Mouse (Mus musculus) lung, postnatal 0 days (tissue): Measurements from ENCODE around the gene Tdrd3. TPM values are rescaled to one million over a fixed set of nuclear protein-coding genes. Genes with fewer than 3 reads are reported as not detected.

Experiments used
- ATAC-seq: fragments of 200-750 bp; cut with Nextera tagmentation; 2 replicates; pipeline ENCODE4 v1.8.0; 2017; ENCODE audit warnings: moderate library complexity
- DNase-seq: peaks from one replicate; pipeline ENCODE4 v3.0.0-alpha.2; 2016; ENCODE audit warnings: low spot score
- H3K27ac ChIP-seq: fragments of 300-500 bp; sonication (generic); 2 replicates; pipeline ENCODE4 v1.5.1; 2014; ENCODE audit warnings: antibody characterized with exemption, mild to moderate bottlenecking, low read length, mixed read lengths
- H3K27me3 ChIP-seq: fragments of 300-500 bp; sonication (generic); replicated peaks from 2 replicates; pipeline ENCODE4 v1.6.1; 2014; ENCODE audit warnings: low read length, mixed read lengths; ENCODE audit not compliant: insufficient read depth
- H3K36me3 ChIP-seq: fragments of 300-500 bp; sonication (generic); 2 replicates; pipeline ENCODE4 v1.6.1; 2014; ENCODE audit warnings: low read length, mixed read lengths; ENCODE audit not compliant: insufficient read depth
- H3K4me1 ChIP-seq: fragments of 300-500 bp; sonication (generic); 2 replicates; pipeline ENCODE4 v1.6.1; 2014; ENCODE audit warnings: antibody characterized with exemption, low read depth, low read length, mixed read lengths; ENCODE audit not compliant: insufficient read depth
- H3K4me2 ChIP-seq: fragments of 300-500 bp; sonication (generic); replicated peaks from 2 replicates; pipeline ENCODE4 v1.6.1; 2014; ENCODE audit warnings: low read depth, mild to moderate bottlenecking, low read length, moderate library complexity, mixed read lengths
- H3K4me3 ChIP-seq: fragments of 300-500 bp; sonication (generic); 2 replicates; pipeline ENCODE4 v1.5.1; 2014; ENCODE audit warnings: low read depth, low read length
- H3K9ac ChIP-seq: fragments of 300-500 bp; sonication (generic); replicated peaks from 2 replicates; pipeline ENCODE4 v1.6.1; 2014; ENCODE audit warnings: low read depth, mild to moderate bottlenecking
- H3K9me3 ChIP-seq: fragments of 300-500 bp; sonication (generic); 2 replicates; pipeline ENCODE4 v1.6.1; 2016; ENCODE audit warnings: low read length, mixed read lengths
- CTCF ChIP-seq: IDR thresholded peaks from 2 replicates; pipeline ENCODE4 v1.5.1; 2016; ENCODE audit warnings: antibody characterized with exemption, mild to moderate bottlenecking
- EP300 ChIP-seq: IDR thresholded peaks from 2 replicates; pipeline ENCODE4 v1.6.1; 2016; ENCODE audit warnings: antibody characterized with exemption, mild to moderate bottlenecking, control low read depth
- WGBS: fragments of 180-500 bp; shearing (Covaris S2); extraction: QIAGEN DNeasy Blood & Tissue Kit; methylation state at CpG from one replicate; pipeline ENCODE4 v1.1.7; 2014; 5-methylcytosine and 5-hydroxymethylcytosine counted together
- polyA plus RNA-seq: library from polyadenylated mRNA; unstranded; fragments of >200 nt; fragmentation: Nextera tagmentation; extraction: Ambion mirVana; gene quantifications from 2 replicates; pipeline ENCODE4 v1.2.1, GENCODE M21; 2015

Gene Tdrd3
- polyA plus RNA-seq, 1 experiment from 2014 or later = 15.5 TPM

- no peaks in the 10 kb centered on the region for H3K4me1 ChIP-seq
- H3K27me3 ChIP-seq = no peaks in the 10 kb centered on the region
- no peaks in the 10 kb centered on the region for H3K36me3 ChIP-seq
- H3K4me2 ChIP-seq = no peak overlapping the region
- ATAC-seq (no peak), DNase-seq (no peak)
- H3K9ac ChIP-seq = no peak overlapping the region
- no peak overlapping the region for H3K27ac ChIP-seq
- TF ChIP-seq CTCF (no peak), EP300 (no peak)
- H3K9me3 ChIP-seq = no peaks in the 10 kb centered on the region
- no peak overlapping the region for H3K4me3 ChIP-seq
These were observed 48.2 kb downstream of the Tdrd3 start for GRCm38 (mm10) chr14:87464655-87465054.

DNA sequence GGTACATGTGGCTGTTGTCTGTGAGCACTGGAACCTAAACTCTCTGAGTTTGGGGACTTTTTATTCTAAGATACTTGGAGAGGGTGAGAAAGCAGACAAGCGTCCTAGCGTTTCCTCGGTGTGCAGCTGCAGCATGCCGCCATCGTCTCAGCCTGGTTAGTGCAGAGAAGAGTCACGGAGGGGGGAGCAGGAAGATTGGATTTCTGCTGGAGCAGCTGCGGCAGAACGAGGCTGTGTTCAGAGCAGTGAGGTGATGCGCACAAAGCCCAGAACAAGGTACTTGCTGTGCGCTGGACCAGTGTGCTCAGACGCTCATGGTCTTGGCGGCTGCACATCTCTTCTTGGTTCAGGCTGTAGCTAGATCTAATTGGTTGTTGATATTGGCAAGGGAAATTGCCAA lies 51.1 kb downstream of the Tdrd3 start:
- Histone ChIP-seq H3K9me3 (no peaks in the 10 kb centered on the region), H3K9ac (no peak overlapping the region), H3K36me3 (no peaks in the 10 kb centered on the region), H3K4me2 (no peak overlapping the region), H3K27ac (no peak overlapping the region), H3K4me3 (no peak overlapping the region), H3K27me3 (no peaks in the 10 kb centered on the region), H3K4me1 (no peaks in the 10 kb centered on the region)
- ATAC-seq (no peak), DNase-seq (no peak)
- TF ChIP-seq CTCF = no peak
- TF ChIP-seq EP300 = no peak
- 87% methylated on average over 12 of the region's 12 CpGs for WGBS

GRCm38 (mm10) chr14:87471521-87471920 lies 55.1 kb downstream of the Tdrd3 start:
- Histone ChIP-seq H3K9ac (no peak overlapping the region), H3K27ac (no peak overlapping the region), H3K4me3 (no peak overlapping the region), H3K36me3 (no peaks in the 10 kb centered on the region; the same call in 1 of the 2 replicates), H3K27me3 (no peaks in the 10 kb centered on the region), H3K9me3 (no peaks in the 10 kb centered on the region), H3K4me2 (no peak overlapping the region), H3K4me1 (no peaks in the 10 kb centered on the region)
- ATAC-seq = no peak
- DNase-seq = no peak
- 67% methylated on average over 1 of the region's 1 CpGs for WGBS
- TF ChIP-seq CTCF = no peak
- no peak for TF ChIP-seq EP300

DNA sequence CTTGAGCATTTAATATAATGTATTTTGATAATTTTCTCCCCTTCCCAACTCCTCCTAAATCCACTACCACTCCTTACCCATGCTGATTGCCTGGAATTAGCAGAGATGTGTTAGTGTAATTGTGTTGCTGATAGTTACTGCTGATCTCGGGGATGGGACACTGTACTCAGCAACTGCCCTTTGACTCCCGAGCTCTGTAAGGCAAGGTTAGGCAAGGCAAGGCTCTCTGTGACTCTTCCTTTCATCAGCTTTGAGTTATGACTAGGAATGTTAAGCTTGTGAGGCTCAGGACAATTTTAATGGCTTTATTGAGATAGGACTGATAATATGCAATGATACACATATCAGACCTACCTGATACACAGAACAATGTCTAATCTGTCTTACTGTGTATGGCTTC lies 56.3 kb downstream of the Tdrd3 start:
- DNase-seq (no peak), ATAC-seq (no peak)
- no peaks in the 10 kb centered on the region for H3K4me1 ChIP-seq
- no peak overlapping the region for H3K27ac ChIP-seq
- H3K9me3 ChIP-seq = no peaks in the 10 kb centered on the region
- H3K27me3 ChIP-seq = no peaks in the 10 kb centered on the region
- H3K36me3 ChIP-seq = no peaks in the 10 kb centered on the region; the same call in 1 of the 2 replicates
- no peak overlapping the region for H3K9ac ChIP-seq
- WGBS = 61% methylated on average over 2 of the region's 2 CpGs
- no peak overlapping the region for H3K4me2 ChIP-seq
- TF ChIP-seq CTCF = no peak
- TF ChIP-seq EP300 = no peak
- H3K4me3 ChIP-seq = no peak overlapping the region

DNA sequence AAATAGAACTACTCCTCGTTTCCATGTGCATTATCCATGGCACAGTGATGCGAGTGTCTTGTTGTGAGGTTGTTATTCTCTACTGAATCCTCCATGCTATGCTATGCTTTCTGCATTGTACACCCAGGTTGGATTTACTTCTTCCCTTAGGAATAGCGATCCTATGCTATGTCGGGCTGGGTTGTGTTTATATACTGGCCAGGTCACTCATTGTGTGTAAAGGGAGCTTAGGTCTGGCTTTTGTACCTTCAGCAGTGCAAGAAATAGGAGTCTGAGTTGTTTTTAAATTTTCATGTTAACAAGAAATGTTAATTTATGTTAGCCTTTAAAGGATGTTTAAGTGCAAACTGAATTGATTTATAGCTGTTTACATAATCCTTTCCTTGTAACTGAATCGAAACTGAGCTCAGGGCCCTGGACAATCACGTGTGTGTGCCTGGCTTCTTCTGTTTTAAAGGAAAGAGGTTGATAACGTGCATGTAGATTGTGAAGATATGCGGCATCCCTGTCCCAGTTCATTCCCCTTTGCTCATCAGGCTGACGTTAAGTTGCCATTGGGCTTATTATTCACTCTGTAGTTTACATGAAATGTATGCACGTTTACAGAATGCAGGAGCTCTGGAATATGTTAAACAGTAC lies 59.4 kb downstream of the Tdrd3 start:
- H3K27ac ChIP-seq = no peak overlapping the region
- DNase-seq (peak; percentile 15), ATAC-seq (peak; percentile 61)
- H3K9me3 ChIP-seq = no peaks in the 10 kb centered on the region
- TF ChIP-seq CTCF (no peak), EP300 (peak; percentile 47; the same call in 1 of the 2 replicates)
- H3K36me3 ChIP-seq = peaks cover 3% of the 10 kb centered on the region; the same call in 1 of the 2 replicates
- H3K9ac ChIP-seq = no peak overlapping the region
- H3K4me2 ChIP-seq = no peak overlapping the region
- WGBS = 52% methylated on average over 10 of the region's 10 CpGs
- H3K4me3 ChIP-seq = no peak overlapping the region
- no peaks in the 10 kb centered on the region for H3K4me1 ChIP-seq
- H3K27me3 ChIP-seq = no peaks in the 10 kb centered on the region

GRCm38 (mm10) chr14:87478339-87478951 lies 62.0 kb downstream of the Tdrd3 start:
- H3K27me3 ChIP-seq = no peaks in the 10 kb centered on the region
- no peak overlapping the region for H3K4me2 ChIP-seq
- H3K36me3 ChIP-seq = peaks cover 3% of the 10 kb centered on the region; the same call in 1 of the 2 replicates
- WGBS = 65% methylated on average over 2 of the region's 3 CpGs
- TF ChIP-seq EP300 (no peak), CTCF (no peak)
- peak; percentile 26 for ATAC-seq
- H3K27ac ChIP-seq = no peak overlapping the region
- no peaks in the 10 kb centered on the region for H3K9me3 ChIP-seq
- DNase-seq = peak; percentile 30
- no peak overlapping the region for H3K4me3 ChIP-seq
- no peak overlapping the region for H3K9ac ChIP-seq
- H3K4me1 ChIP-seq = no peaks in the 10 kb centered on the region
